Mouse (Mus musculus): ENCODE data around the gene Rxfp4.
A peak's percentile ranks its signal among the peaks of the same experiment; 100 is the strongest.

DNA sequence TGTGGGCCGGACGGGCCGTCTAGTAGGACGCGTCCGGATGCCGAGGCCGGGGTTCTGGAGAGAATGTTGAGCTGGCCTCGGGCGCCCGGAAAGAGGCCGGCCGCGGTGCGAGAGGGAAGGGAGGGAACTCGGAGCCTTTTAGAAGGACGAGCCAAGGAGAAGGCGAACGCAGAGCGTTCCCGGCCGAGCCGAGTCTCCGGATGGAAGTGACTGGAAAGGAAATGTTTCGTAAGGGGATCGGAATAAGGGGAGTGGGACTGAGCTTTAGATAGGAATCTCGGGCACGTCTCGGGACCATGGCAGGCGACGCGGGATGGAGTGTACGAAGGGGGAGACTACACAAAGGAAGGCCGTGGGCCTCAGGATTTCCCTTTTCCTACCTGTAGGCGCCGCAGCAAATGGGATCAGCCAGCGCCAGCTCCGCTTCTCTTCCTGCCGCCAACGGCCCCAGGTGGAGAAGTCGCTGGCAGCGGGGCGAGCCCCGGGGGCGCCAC is 33.1 kb upstream of the Rxfp4 start:
- TF ChIP-seq CTCF (IDR thresholded peaks at IDR 0.05; ENCODE audit: low read depth) (peak; percentile 4; the same call in 1 of the 2 replicates), EP300 (IDR thresholded peaks at IDR 0.05; ENCODE audit: low read depth) (no peak)
